Mouse (Mus musculus) hindbrain, embryonic 14.5 days (tissue): Measurements from ENCODE around the gene Catsperz. TPM values are rescaled to one million over a fixed set of nuclear protein-coding genes. Genes with fewer than 3 reads are reported as not detected.

Source experiments
- ATAC-seq: fragments of 200-750 bp; cut with Nextera tagmentation; 2 replicates; pipeline ENCODE4 v1.8.0; 2017; ENCODE audit warnings: moderate number of reproducible peaks, mild to moderate bottlenecking, moderate TSS enrichment, moderate library complexity; ENCODE audit not compliant: low FRiP score
- DNase-seq: peaks from one replicate; pipeline ENCODE4 v3.0.0-alpha.2; 2015; ENCODE audit warnings: low spot score
- H3K27ac ChIP-seq: fragments of 300-500 bp; sonication (generic); 2 replicates; pipeline ENCODE4 v1.5.1; 2014; ENCODE audit warnings: mild to moderate bottlenecking, moderate library complexity
- H3K27me3 ChIP-seq: fragments of 300-500 bp; sonication (generic); 2 replicates; pipeline ENCODE4 v1.6.1; 2014; ENCODE audit warnings: mild to moderate bottlenecking, low read length, mixed read lengths; ENCODE audit not compliant: control insufficient read depth, insufficient read depth
- H3K36me3 ChIP-seq: fragments of 300-500 bp; sonication (generic); replicated peaks from 2 replicates; pipeline ENCODE4 v1.6.1; 2014; ENCODE audit not compliant: control insufficient read depth, insufficient read depth
- H3K4me1 ChIP-seq: fragments of 300-500 bp; sonication (generic); replicated peaks from 2 replicates; pipeline ENCODE4 v1.6.1; 2014; ENCODE audit warnings: antibody characterized with exemption, low read length, mixed read lengths; ENCODE audit not compliant: control insufficient read depth, insufficient read depth
- H3K4me2 ChIP-seq: fragments of 300-500 bp; sonication (generic); replicated peaks from 2 replicates; pipeline ENCODE4 v1.6.1; 2014; ENCODE audit warnings: mild to moderate bottlenecking, moderate library complexity
- H3K4me3 ChIP-seq: fragments of 300-500 bp; sonication (generic); replicated peaks from 2 replicates; pipeline ENCODE4 v1.5.1; 2014; ENCODE audit warnings: mild to moderate bottlenecking, low read length
- H3K9ac ChIP-seq: fragments of 300-500 bp; sonication (generic); 2 replicates; pipeline ENCODE4 v1.6.1; 2014
- H3K9me3 ChIP-seq: fragments of 300-500 bp; sonication (generic); 2 replicates; pipeline ENCODE4 v1.6.1; 2016; ENCODE audit warnings: low read length; ENCODE audit not compliant: control insufficient read depth
- WGBS: fragments of 180-500 bp; shearing (Covaris S2); extraction: QIAGEN DNeasy Blood & Tissue Kit; methylation state at CpG from one replicate; pipeline ENCODE4 v1.1.7; 2014; 5-methylcytosine and 5-hydroxymethylcytosine counted together
- polyA plus RNA-seq: library from polyadenylated mRNA; unstranded; fragments of >200 nt; fragmentation: Nextera tagmentation; extraction: Ambion mirVana; gene quantifications from 2 replicates; pipeline ENCODE4 v1.2.1, GENCODE M21; 2014

Catsperz gene
- polyA plus RNA-seq, 1 experiment from 2014 or later = 1.7 TPM

DNA sequence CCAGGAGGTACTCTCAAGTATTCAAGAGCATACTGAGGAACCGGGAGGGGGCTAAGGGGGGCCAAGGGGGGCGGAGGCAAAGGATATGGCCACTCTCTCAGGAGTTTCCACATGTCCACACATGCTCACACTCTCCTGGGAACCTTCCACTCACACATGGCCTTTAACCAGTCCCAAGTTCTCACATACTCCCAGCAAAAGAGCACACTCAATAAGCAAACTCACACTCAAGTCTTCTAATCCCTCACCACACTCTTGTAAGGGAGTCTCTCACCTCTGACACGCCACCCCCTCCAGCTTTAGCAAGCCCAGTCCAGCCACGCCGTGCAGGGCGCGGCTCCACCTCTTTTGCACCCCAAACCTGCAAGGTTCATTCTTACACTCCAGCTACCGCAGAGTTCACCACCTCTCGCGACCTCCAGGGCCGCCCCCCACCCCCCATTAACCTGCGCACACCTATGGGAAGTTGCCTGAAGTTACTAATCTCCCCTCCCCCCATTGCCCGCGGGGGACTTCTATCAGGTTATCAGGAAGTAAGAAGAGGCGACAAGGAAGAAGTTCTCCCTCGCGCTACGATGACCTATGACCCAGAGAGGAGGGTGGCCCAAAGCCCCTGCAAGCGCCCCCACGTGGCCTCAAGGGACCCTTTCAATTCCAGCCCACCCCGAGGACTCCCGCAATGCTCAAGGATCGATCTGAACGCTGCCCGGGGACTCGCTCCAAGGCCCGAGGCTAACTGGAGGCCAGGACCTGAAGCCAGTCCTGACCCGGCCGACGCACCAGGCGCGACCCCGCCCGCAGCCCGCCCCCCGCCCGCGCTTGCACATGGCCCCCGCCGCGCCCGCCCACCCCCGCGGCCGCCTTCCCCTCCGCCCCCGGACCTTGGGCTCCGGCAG lies 4.2 kb downstream of the Catsperz start:
- H3K27ac ChIP-seq = peak overlapping the region; percentile 90
- peak overlapping the region; percentile 97 for H3K4me2 ChIP-seq
- no peaks in the 10 kb centered on the region; the same call in 1 of the 2 replicates for H3K36me3 ChIP-seq
- DNase-seq (peak; percentile 55), ATAC-seq (no peak)
- H3K4me3 ChIP-seq = peak overlapping the region; percentile 79
- H3K9ac ChIP-seq = peak overlapping the region; percentile 94
- peaks cover 24% of the 10 kb centered on the region for H3K4me1 ChIP-seq
- H3K9me3 ChIP-seq = no peaks in the 10 kb centered on the region
- WGBS = 2% methylated on average over 38 of the region's 48 CpGs
- peaks cover 37% of the 10 kb centered on the region for H3K27me3 ChIP-seq

DNA sequence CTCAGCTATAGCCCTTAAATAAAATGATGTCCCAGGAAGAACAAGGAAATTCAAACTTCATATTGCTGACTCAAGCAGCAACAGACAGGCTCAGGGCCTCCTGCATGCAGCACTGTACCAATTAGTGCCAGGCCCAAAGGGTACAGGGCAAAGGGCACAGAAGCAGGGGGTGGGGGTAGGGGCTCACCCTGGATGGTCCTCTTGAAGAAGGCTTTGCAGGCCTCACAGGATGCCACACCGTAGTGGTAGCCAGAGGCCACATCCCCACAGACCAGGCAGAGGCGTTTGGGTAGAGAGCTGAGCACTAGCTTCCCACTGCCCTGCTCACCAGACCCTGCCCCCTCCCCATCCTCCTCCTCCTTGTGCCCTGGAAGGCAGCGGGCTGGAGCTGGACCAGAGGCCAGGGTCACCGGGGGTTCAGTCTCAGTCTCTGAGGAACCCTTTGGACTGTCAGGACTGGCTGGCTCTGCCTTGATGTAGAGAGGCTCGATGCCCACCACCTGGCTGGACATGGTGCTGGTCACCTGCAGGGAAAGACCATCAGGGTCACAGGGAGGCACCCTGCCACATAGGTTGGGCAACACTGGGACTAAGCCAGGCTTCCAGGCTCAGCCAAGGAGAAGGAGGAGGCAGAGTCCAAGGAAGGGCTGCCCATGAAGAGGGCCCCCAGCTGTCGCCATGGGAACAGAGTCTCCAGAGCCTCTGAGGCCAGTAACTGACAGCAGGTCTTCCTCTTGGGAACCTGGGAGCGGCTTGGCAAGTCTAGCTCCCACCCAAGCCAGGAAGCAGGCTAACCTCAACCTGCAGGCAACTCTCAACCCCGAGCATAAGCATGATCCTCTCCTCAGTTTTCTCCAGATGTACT lies 5.1 kb downstream of the Catsperz start:
- H3K9me3 ChIP-seq = no peaks in the 10 kb centered on the region
- peak overlapping the region; percentile 94 for H3K9ac ChIP-seq
- peaks cover 28% of the 10 kb centered on the region for H3K27me3 ChIP-seq
- H3K36me3 ChIP-seq = no peaks in the 10 kb centered on the region; the same call in 1 of the 2 replicates
- WGBS = 30% methylated on average over 8 of the region's 8 CpGs
- ATAC-seq (no peak), DNase-seq (no peak)
- H3K27ac ChIP-seq = no peak overlapping the region
- H3K4me2 ChIP-seq = peak overlapping the region; percentile 97
- H3K4me3 ChIP-seq = peak overlapping the region; percentile 79
- peaks cover 22% of the 10 kb centered on the region for H3K4me1 ChIP-seq

DNA sequence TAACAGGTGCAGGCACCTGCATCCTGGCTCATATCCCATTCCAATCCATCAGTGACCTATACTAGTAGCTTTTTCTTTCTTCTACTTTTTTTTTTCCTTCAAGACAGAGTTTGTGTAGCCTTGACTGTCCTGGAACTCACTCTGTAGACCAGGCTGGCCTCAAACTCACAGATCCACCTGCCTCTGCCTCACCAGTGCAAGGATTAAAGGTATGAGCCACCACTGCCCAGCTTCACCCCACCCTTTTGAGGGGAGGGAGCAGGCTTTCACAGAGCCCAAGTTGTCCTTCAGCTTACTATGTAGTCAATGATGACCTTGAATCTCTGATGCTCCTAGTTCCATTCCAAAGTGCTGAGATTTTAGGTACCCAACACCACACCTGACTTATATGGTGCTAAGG lies 5.7 kb downstream of the Catsperz start:
- Histone ChIP-seq H3K4me2 (no peak overlapping the region; the same call in 1 of the 2 replicates), H3K27me3 (peaks cover 21% of the 10 kb centered on the region), H3K36me3 (no peaks in the 10 kb centered on the region; the same call in 1 of the 2 replicates), H3K9me3 (no peaks in the 10 kb centered on the region), H3K27ac (no peak overlapping the region), H3K4me3 (no peak overlapping the region), H3K4me1 (peaks cover 22% of the 10 kb centered on the region), H3K9ac (no peak overlapping the region)
- ATAC-seq (no peak), DNase-seq (no peak)

DNA sequence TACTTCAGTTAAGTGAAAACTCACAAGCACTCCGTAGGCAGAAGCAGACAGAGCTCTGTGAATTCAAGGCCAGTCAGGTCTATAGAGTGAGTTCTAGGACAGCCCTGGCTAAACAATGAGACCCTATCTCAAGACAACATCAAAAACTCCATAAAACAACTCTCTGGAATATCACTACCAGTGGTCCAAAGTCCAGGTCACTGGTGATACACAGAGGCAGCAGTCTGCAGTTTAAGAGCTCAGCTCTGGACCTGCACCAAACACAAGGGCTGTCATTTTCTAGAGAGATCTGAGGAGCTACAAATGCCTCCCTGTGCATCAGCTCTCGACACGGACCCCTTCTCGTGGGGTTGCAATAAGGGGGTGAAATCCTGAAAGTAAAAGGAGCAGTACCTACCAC lies 6.9 kb downstream of the Catsperz start:
- 91% methylated on average over 4 of the region's 4 CpGs for WGBS
- no peak for ATAC-seq

DNA sequence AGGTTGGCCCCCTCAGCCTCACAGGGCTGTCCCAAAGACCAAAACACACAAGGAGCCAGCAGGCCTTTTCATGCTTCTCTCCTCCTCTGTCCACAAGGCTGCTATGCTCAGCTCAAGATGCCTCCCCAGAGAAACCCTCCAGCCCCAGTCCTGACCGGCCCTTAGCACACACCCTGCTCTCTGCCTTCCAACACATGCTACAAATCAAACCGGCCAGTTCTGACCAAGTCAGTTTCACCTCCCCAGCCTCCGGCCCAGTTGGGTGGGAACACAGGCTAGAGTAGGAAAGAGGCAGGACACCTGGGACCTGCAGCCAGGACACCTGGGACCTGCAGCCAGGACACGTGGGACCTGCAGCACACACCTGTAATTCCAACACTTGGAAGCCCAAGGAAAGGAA lies 8.7 kb downstream of the Catsperz start:
- H3K4me2 ChIP-seq = no peak overlapping the region
- WGBS = 84% methylated on average over 4 of the region's 4 CpGs

More for the DNA sequence above, 6.9 kb downstream of the Catsperz start:
- no peak overlapping the region for H3K27ac ChIP-seq
- no peak overlapping the region for H3K4me2 ChIP-seq
- no peak for DNase-seq
- peaks cover 22% of the 10 kb centered on the region for H3K4me1 ChIP-seq
- peaks cover 10% of the 10 kb centered on the region for H3K36me3 ChIP-seq
- peaks cover 10% of the 10 kb centered on the region for H3K27me3 ChIP-seq
- no peak overlapping the region for H3K4me3 ChIP-seq
- H3K9ac ChIP-seq = no peak overlapping the region
- no peaks in the 10 kb centered on the region for H3K9me3 ChIP-seq

DNA sequence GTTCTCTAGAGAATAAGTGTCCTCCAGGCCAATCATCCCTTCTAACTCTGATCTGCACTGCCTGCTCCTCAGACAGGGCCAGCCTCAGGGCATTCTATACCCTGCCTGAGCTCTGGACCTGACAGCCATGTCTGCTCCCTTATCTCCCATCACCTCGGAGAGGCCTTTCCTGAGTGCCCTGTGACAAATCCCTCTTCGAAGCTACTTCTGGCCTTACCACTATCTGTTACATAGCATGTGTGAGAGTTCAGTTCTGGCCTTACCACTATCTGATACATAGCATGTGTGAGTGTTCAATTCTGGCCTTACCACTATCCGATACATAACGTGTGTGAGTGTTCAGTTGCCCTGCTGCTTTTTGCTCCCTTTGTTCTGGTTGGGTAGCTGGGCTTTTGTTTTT lies 9.9 kb downstream of the Catsperz start:
- ATAC-seq (no peak), DNase-seq (no peak)
- WGBS = 91% methylated on average over 4 of the region's 4 CpGs
- H3K27ac ChIP-seq = no peak overlapping the region
- H3K4me1 ChIP-seq = peaks cover 16% of the 10 kb centered on the region
- peaks cover 34% of the 10 kb centered on the region for H3K36me3 ChIP-seq
- H3K9ac ChIP-seq = no peak overlapping the region
- no peak overlapping the region for H3K4me3 ChIP-seq
- H3K4me2 ChIP-seq = no peak overlapping the region
- H3K27me3 ChIP-seq = no peaks in the 10 kb centered on the region
- no peaks in the 10 kb centered on the region for H3K9me3 ChIP-seq

More for the DNA sequence above, 8.7 kb downstream of the Catsperz start:
- Histone ChIP-seq H3K27me3 (no peaks in the 10 kb centered on the region), H3K4me3 (no peak overlapping the region), H3K9ac (no peak overlapping the region), H3K4me1 (peaks cover 18% of the 10 kb centered on the region), H3K27ac (no peak overlapping the region), H3K36me3 (peaks cover 28% of the 10 kb centered on the region), H3K9me3 (no peaks in the 10 kb centered on the region)
- ATAC-seq (no peak), DNase-seq (no peak)

DNA sequence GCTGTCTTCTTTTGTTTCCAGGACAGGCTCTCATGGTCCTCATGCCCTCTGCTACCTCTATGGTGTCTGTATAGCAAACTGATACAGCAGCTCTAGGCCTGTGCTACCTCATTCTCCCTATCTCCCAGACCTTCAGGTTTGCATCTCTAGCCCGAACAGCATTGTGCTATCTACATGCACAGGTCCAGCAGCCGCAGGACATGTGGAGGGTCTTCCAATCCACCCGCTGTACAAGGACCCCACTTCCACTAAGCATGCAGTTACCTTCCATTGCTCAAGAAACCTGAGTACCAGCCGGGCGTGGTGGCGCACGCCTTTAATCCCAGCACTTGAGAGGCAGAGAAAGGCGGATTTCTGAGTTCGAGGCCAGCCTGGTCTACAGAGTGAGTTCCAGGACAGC lies 10.6 kb downstream of the Catsperz start:
- Histone ChIP-seq H3K4me2 (no peak overlapping the region), H3K9ac (no peak overlapping the region), H3K4me3 (no peak overlapping the region), H3K27ac (no peak overlapping the region), H3K4me1 (peaks cover 9% of the 10 kb centered on the region), H3K27me3 (no peaks in the 10 kb centered on the region), H3K9me3 (no peaks in the 10 kb centered on the region), H3K36me3 (peaks cover 34% of the 10 kb centered on the region)
- DNase-seq (no peak), ATAC-seq (no peak)
- 96% methylated on average over 9 of the region's 9 CpGs for WGBS

DNA sequence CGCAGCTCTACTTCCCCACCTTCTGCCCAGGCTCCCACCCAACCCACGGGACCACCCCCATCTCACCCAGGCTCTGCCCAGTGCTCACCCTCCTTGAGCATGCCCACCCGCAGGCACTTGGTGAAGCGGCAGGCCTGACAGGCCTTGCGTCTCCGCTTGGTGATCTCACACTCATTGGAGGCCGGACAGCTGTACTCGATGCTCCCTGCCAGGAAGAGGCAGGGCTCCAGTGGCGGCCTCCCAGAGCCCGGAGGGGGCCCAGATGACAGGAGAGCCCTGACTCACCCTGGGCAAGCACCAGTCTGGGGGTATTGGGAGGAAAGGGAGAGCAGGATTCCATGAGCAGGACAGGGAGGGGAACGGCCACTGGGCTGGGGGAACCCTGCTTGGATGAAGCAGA lies 11.2 kb downstream of the Catsperz start:
- Histone ChIP-seq H3K9me3 (no peaks in the 10 kb centered on the region), H3K4me1 (peaks cover 10% of the 10 kb centered on the region; the same call in 1 of the 2 replicates), H3K4me2 (no peak overlapping the region), H3K27ac (no peak overlapping the region), H3K27me3 (no peaks in the 10 kb centered on the region), H3K9ac (no peak overlapping the region), H3K4me3 (no peak overlapping the region), H3K36me3 (peaks cover 34% of the 10 kb centered on the region)
- 89% methylated on average over 11 of the region's 11 CpGs for WGBS
- no peak for ATAC-seq
- DNase-seq = no peak

DNA sequence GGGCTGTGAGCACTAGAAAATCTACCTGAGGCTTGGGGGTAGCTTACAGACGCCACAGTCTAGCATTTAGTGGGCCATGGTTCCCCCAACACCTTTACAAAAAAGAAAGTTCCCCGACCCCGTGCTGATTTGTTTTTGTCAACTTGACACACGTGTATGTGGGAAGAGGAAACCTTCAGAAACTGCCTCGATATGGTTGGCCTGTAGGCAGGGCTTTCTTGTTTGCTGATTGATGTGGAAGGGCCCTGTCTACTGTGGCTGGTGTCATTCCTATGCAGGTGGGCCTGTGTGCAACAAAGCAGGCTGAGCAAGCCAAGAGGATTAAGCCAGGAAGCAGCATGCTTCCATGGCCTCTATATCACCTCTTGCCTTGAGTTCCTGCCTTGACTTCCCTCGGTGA lies 12.1 kb downstream of the Catsperz start:
- no peak for ATAC-seq
- no peak overlapping the region for H3K4me3 ChIP-seq
- H3K9ac ChIP-seq = no peak overlapping the region
- DNase-seq = no peak
- H3K27me3 ChIP-seq = no peaks in the 10 kb centered on the region
- no peak overlapping the region for H3K27ac ChIP-seq
- WGBS = 89% methylated on average over 6 of the region's 6 CpGs
- H3K4me1 ChIP-seq = peaks cover 19% of the 10 kb centered on the region
- H3K36me3 ChIP-seq = peaks cover 34% of the 10 kb centered on the region
- no peaks in the 10 kb centered on the region for H3K9me3 ChIP-seq
- H3K4me2 ChIP-seq = no peak overlapping the region
